Comparison of ENCODE assay signal across 22 mouse cellular contexts in the genomic region with DNA sequence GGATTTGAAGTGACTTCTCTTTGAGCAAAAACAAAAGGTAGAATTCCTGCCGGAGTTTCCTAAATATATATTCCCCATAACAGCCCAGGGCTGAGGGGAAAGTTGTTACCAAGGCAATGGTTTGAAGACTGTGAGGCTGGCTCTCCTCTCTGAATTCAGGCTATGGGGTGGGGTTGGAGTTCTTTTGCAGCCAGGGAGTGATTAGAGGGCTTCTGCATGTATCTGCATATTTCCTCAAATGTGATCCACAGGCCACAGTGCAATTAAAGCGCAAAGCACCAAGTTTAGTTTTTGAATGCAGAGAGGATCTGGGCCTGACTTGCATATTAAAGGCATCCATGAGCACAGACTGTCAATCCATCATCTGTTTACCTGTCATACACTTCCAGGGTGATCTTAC. TPM values are rescaled to one million over a fixed set of nuclear protein-coding genes. Genes with fewer than 3 reads are reported as not detected.
"Had no signal": no experiment of that assay in that cellular context is flagged by ENCODE, and none has a peak within 500 bp of the region (broad histone marks: within the 10 kb centered on the region; RNA-seq: fewer than 3 reads in every experiment).

No protein-coding gene starts in this region.

- ATAC-seq: liver, embryonic 12.5 days had no signal

- H3K36me3 ChIP-seq: limb, embryonic 15.5 days; liver, embryonic 12.5 days; neural tube, embryonic 15.5 days had no signal

- H3K27ac ChIP-seq: limb, embryonic 15.5 days; liver, embryonic 12.5 days; neural tube, embryonic 15.5 days had no signal

- H3K4me1 ChIP-seq: liver, embryonic 12.5 days had no signal

- H3K9ac ChIP-seq: limb, embryonic 15.5 days; liver, embryonic 12.5 days; lung, embryonic 14.5 days; neural tube, embryonic 15.5 days had no signal

- H3K9me3 ChIP-seq: limb, embryonic 15.5 days; liver, embryonic 12.5 days; neural tube, embryonic 15.5 days had no signal

- DNase-seq: kidney, adult 8-10 months; kidney, postnatal 36 days; lung, embryonic 14.5 days; lung, postnatal 10 days; lung, postnatal 4 days; right cerebral cortex, adult 18-20 months; right cerebral cortex, postnatal 25 days; thymus, postnatal 4 days had no signal

- H3K4me3 ChIP-seq: limb, embryonic 15.5 days; liver, embryonic 12.5 days; myocyte; neural tube, embryonic 15.5 days had no signal

- H3K4me2 ChIP-seq: limb, embryonic 15.5 days; liver, embryonic 12.5 days; lung, embryonic 14.5 days; neural tube, embryonic 15.5 days had no signal

RNA-seq across cellular contexts. Expression of a gene that starts 52.7 kb away (rescaled TPM):
- total RNA-seq: layer of hippocampus, adult 18-20 months; layer of hippocampus, postnatal 36 days; left cerebral cortex, adult 8-10 months; left cerebral cortex, postnatal 25 days; megakaryocyte, adult 5-6 weeks had no signal
- polyA plus RNA-seq: kidney, embryonic 16.5 days; liver, embryonic 16.5 days; lung, embryonic 14.5 days; myocyte; small intestine, adult 2 months; stomach, embryonic 16.5 days; thymus, postnatal 0 days had no signal
